Mouse (Mus musculus) granulocyte monocyte progenitor cell, adult 5-6 weeks (primary cell): ENCODE results near the gene Map3k13. TPM values are rescaled to one million over a fixed set of nuclear protein-coding genes. Genes with fewer than 3 reads are reported as not detected.
A peak's percentile ranks its signal among the peaks of the same experiment; 100 is the strongest.

Experiments
- ATAC-seq: replicated peaks from 2 replicates; pipeline ENCODE4 v1.8.0; 2016; ENCODE audit warnings: mild to moderate bottlenecking, moderate TSS enrichment, inconsistent platforms; ENCODE audit not compliant: poor library complexity, severe bottlenecking
- total RNA-seq, 2 experiments: library from RNA; stranded (forward) in 1 of 2; stranded (reverse) in 1 of 2; fragments of 200-712, 200-1000 nt in 1 of 2; fragments of >200 nt in 1 of 2; fragmentation: Nextera tagmentation in 1 of 2; gene quantifications; 2 replicates each; pipeline ENCODE4 v1.2.3; 2014 to 2017

Gene Map3k13
- total RNA-seq, 2 experiments from 2014 or later = not detected

GRCm38 (mm10) chr16:21845800-21846671 lies 51.9 kb downstream of the Map3k13 start:
- ATAC-seq = peak; percentile 52

- peak; percentile 57 for ATAC-seq
These were observed 54.3 kb downstream of the Map3k13 start for GRCm38 (mm10) chr16:21848444-21848843.

- peak; percentile 70 for ATAC-seq
These were observed 54.7 kb downstream of the Map3k13 start for GRCm38 (mm10) chr16:21848847-21849246.

GRCm38 (mm10) chr16:21852374-21852773 lies 58.2 kb downstream of the Map3k13 start:
- ATAC-seq = no peak

- no peak for ATAC-seq
These were observed 59.3 kb downstream of the Map3k13 start for GRCm38 (mm10) chr16:21853446-21853941.

GRCm38 (mm10) chr16:21854589-21855284 lies 60.6 kb downstream of the Map3k13 start:
- ATAC-seq = no peak

- no peak for ATAC-seq
These were observed 62.0 kb downstream of the Map3k13 start for GRCm38 (mm10) chr16:21856134-21856533.

- no peak for ATAC-seq
These were observed 63.0 kb downstream of the Map3k13 start for GRCm38 (mm10) chr16:21857126-21857644.

GRCm38 (mm10) chr16:21858163-21858562 lies 64.0 kb downstream of the Map3k13 start:
- no peak for ATAC-seq

- no peak for ATAC-seq
These were observed 64.7 kb downstream of the Map3k13 start for GRCm38 (mm10) chr16:21858882-21859281.

GRCm38 (mm10) chr16:21862448-21862847 lies 68.3 kb downstream of the Map3k13 start:
- ATAC-seq = no peak

- no peak for ATAC-seq
These were observed 71.3 kb downstream of the Map3k13 start for GRCm38 (mm10) chr16:21865250-21865982.

GRCm38 (mm10) chr16:21865983-21866575 lies 71.9 kb downstream of the Map3k13 start:
- no peak for ATAC-seq

GRCm38 (mm10) chr16:21867727-21868126 lies 73.6 kb downstream of the Map3k13 start:
- no peak for ATAC-seq

GRCm38 (mm10) chr16:21868651-21869050 lies 74.5 kb downstream of the Map3k13 start:
- ATAC-seq = no peak

- ATAC-seq = no peak
These were observed 75.7 kb downstream of the Map3k13 start for GRCm38 (mm10) chr16:21869879-21870278.

GRCm38 (mm10) chr16:21877735-21878134 lies 83.6 kb downstream of the Map3k13 start:
- no peak for ATAC-seq

- ATAC-seq = no peak
These were observed 84.7 kb downstream of the Map3k13 start for GRCm38 (mm10) chr16:21878834-21879233.

GRCm38 (mm10) chr16:21881181-21881580 lies 87.0 kb downstream of the Map3k13 start:
- peak; percentile 68 for ATAC-seq
